Mouse (Mus musculus): ENCODE data around the gene Ormdl3. TPM values are rescaled to one million over a fixed set of nuclear protein-coding genes. Genes with fewer than 3 reads are reported as not detected.
A peak's percentile ranks its signal among the peaks of the same experiment; 100 is the strongest.

Ormdl3 gene
- polyA plus RNA-seq, 1 experiment = 55.0 TPM

DNA sequence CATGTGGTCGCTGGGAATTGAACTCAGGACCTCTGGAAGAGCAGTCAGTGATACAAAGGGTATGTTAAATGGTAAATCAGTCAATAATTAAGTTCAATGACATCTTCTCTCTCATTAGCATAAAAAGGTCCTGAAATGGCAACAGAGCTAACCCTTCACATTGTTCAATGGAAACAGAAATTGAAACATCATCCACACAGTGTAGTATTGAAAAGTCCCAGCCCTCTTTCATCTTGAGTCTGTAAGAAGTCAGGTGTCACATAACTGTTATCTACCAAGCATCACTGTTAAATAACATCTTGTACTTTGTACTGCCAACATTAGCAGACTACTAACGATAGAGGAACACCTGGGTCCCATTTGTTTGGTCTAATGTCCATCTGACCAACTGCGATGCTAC, 24.1 kb downstream of the Ormdl3 start:
- H3K27ac ChIP-seq (ENCODE audit: insufficient read depth, low read length) = no peak overlapping the region
- H3K4me1 ChIP-seq (ENCODE audit: control insufficient read depth, insufficient read depth, low read length) = no peaks in the 10 kb centered on the region
- no peak overlapping the region for H3K4me3 ChIP-seq (ENCODE audit: insufficient read depth, low read length)
- TF ChIP-seq POLR2A (IDR thresholded peaks at IDR 0.05; ENCODE audit: extremely low read depth, insufficient read depth, low read length) (no peak), CTCF (IDR thresholded peaks at IDR 0.05; ENCODE audit: extremely low read depth, insufficient read depth, low read length) (no peak)

GRCm38 (mm10) chr11:98560942-98561341, 26.2 kb downstream of the Ormdl3 start:
- Histone ChIP-seq H3K4me1 (ENCODE audit: control insufficient read depth, insufficient read depth, low read length) (no peaks in the 10 kb centered on the region), H3K4me3 (ENCODE audit: insufficient read depth, low read length) (no peak overlapping the region), H3K27ac (ENCODE audit: insufficient read depth, low read length) (no peak overlapping the region)
- TF ChIP-seq CTCF (IDR thresholded peaks at IDR 0.05; ENCODE audit: extremely low read depth, insufficient read depth, low read length) (no peak), POLR2A (IDR thresholded peaks at IDR 0.05; ENCODE audit: extremely low read depth, insufficient read depth, low read length) (no peak)

DNA sequence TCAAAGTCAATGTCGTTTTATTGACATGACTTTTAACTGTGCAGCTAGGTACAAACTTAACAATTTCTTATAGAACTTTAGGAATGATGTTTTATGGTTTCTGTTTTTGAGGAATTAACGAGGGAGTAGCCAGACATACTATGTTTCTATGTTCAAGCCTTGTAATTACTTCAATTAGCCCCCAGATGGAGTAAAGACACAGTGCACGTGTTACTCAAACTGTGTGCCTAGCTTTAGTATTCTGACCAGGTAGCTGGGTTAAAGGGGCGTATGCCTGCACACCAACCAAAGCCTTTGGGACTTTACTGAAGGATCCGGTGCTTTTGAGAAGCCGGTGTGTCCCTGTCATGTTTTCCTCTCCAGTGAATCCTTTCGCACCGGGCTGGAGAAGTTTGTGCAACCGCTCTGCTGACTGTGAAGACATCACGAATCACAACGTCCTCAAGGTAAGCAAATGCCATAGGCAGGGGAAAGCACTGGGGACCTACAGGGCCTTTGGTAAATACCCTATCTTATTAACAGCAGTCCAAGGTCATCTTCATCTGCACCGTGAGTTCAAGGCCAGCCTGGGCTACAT, 32.0 kb downstream of the Ormdl3 start:
- no peak for TF ChIP-seq POLR2A (IDR thresholded peaks at IDR 0.05; ENCODE audit: extremely low read depth, insufficient read depth, low read length)
- no peak for TF ChIP-seq CTCF (IDR thresholded peaks at IDR 0.05; ENCODE audit: extremely low read depth, insufficient read depth, low read length)
- Histone ChIP-seq H3K27ac (ENCODE audit: insufficient read depth, low read length) (no peak overlapping the region), H3K4me1 (ENCODE audit: control insufficient read depth, insufficient read depth, low read length) (no peaks in the 10 kb centered on the region), H3K4me3 (ENCODE audit: insufficient read depth, low read length) (no peak overlapping the region)

- H3K4me1 ChIP-seq (ENCODE audit: control insufficient read depth, insufficient read depth, low read length) = no peaks in the 10 kb centered on the region
- TF ChIP-seq CTCF (IDR thresholded peaks at IDR 0.05; ENCODE audit: extremely low read depth, insufficient read depth, low read length) = no peak
- TF ChIP-seq POLR2A (IDR thresholded peaks at IDR 0.05; ENCODE audit: extremely low read depth, insufficient read depth, low read length) = no peak
Observed at GRCm38 (mm10) chr11:98553966-98554365, 33.2 kb downstream of the Ormdl3 start.

GRCm38 (mm10) chr11:98550975-98551828, 36.0 kb downstream of the Ormdl3 start, which contains the start of gene Zpbp2:
TSS of gene Zpbp2 (plus strand) at chr11:98551097.
- TF ChIP-seq POLR2A (IDR thresholded peaks at IDR 0.05; ENCODE audit: extremely low read depth, insufficient read depth, low read length) (peak; percentile 70), CTCF (IDR thresholded peaks at IDR 0.05; ENCODE audit: extremely low read depth, insufficient read depth, low read length) (no peak)
- H3K4me3 ChIP-seq (ENCODE audit: insufficient read depth, low read length) = peak within 1 kb of the TSS; percentile 73
- no peaks in the 10 kb centered on the region for H3K4me1 ChIP-seq (ENCODE audit: control insufficient read depth, insufficient read depth, low read length)
- peak within 1 kb of the TSS; percentile 94 for H3K27ac ChIP-seq (ENCODE audit: insufficient read depth, low read length)

More at GRCm38 (mm10) chr11:98553966-98554365, 33.2 kb downstream of the Ormdl3 start:
- no peak overlapping the region for H3K27ac ChIP-seq (ENCODE audit: insufficient read depth, low read length)
- H3K4me3 ChIP-seq (ENCODE audit: insufficient read depth, low read length) = no peak overlapping the region

- Histone ChIP-seq H3K4me3 (ENCODE audit: insufficient read depth, low read length) (peak overlapping the region; percentile 73), H3K27ac (ENCODE audit: insufficient read depth, low read length) (no peak overlapping the region)
Observed at GRCm38 (mm10) chr11:98550311-98550974, 36.7 kb downstream of the Ormdl3 start.

GRCm38 (mm10) chr11:98549363-98549762, 37.8 kb downstream of the Ormdl3 start:
- no peak overlapping the region for H3K4me3 ChIP-seq (ENCODE audit: insufficient read depth, low read length)

More at GRCm38 (mm10) chr11:98550311-98550974, 36.7 kb downstream of the Ormdl3 start:
- TF ChIP-seq CTCF (IDR thresholded peaks at IDR 0.05; ENCODE audit: extremely low read depth, insufficient read depth, low read length) (no peak), POLR2A (IDR thresholded peaks at IDR 0.05; ENCODE audit: extremely low read depth, insufficient read depth, low read length) (no peak)
- no peaks in the 10 kb centered on the region for H3K4me1 ChIP-seq (ENCODE audit: control insufficient read depth, insufficient read depth, low read length)

GRCm38 (mm10) chr11:98547308-98547693, 39.9 kb downstream of the Ormdl3 start:
- Histone ChIP-seq H3K27ac (ENCODE audit: insufficient read depth, low read length) (no peak overlapping the region), H3K4me3 (ENCODE audit: insufficient read depth, low read length) (no peak overlapping the region), H3K4me1 (ENCODE audit: control insufficient read depth, insufficient read depth, low read length) (no peaks in the 10 kb centered on the region)
- no peak for TF ChIP-seq CTCF (IDR thresholded peaks at IDR 0.05; ENCODE audit: extremely low read depth, insufficient read depth, low read length)
- TF ChIP-seq POLR2A (IDR thresholded peaks at IDR 0.05; ENCODE audit: extremely low read depth, insufficient read depth, low read length) = no peak

More at GRCm38 (mm10) chr11:98549363-98549762, 37.8 kb downstream of the Ormdl3 start:
- Histone ChIP-seq H3K4me1 (ENCODE audit: control insufficient read depth, insufficient read depth, low read length) (no peaks in the 10 kb centered on the region), H3K27ac (ENCODE audit: insufficient read depth, low read length) (no peak overlapping the region)
- TF ChIP-seq CTCF (IDR thresholded peaks at IDR 0.05; ENCODE audit: extremely low read depth, insufficient read depth, low read length) = no peak
- no peak for TF ChIP-seq POLR2A (IDR thresholded peaks at IDR 0.05; ENCODE audit: extremely low read depth, insufficient read depth, low read length)

DNA sequence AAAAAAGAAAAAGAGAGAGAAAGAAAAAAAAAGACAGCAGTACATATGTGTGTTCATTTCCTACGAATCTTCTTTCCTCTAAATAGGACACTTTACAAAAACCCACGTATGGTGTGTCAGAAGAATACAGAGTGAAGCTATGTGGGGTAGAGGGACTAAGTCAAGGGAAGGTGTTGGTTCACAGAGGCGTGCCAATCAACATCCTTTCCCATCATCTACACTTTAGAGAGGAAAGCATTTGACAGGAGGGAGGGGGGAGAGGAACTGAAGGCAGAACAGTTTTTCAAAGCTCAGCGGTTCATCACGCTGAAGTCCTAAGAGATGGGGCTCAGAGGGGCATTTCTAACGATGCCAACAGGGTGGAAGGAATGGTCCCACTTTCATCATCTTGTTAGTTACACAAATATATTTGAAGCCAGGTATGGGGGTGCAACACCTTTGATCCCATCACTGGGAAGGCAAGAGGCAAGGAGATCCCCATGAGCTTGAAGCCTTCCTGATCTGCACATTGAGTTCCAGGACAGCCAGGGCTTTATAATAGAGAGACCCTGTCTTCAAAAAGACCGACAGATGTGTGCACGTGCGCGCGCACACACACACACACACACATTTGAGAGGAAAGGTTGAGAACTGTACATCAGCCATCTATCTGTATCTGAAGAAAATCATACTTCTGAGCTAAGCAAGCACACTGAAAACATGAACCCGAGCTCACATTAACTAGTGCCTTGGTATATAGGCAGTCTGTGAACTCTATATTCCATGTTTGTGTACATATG, 40.5 kb downstream of the Ormdl3 start:
- no peak overlapping the region for H3K27ac ChIP-seq (ENCODE audit: insufficient read depth, low read length)
- H3K4me1 ChIP-seq (ENCODE audit: control insufficient read depth, insufficient read depth, low read length) = no peaks in the 10 kb centered on the region
- no peak overlapping the region for H3K4me3 ChIP-seq (ENCODE audit: insufficient read depth, low read length)
- TF ChIP-seq POLR2A (IDR thresholded peaks at IDR 0.05; ENCODE audit: extremely low read depth, insufficient read depth, low read length) = no peak
- TF ChIP-seq CTCF (IDR thresholded peaks at IDR 0.05; ENCODE audit: extremely low read depth, insufficient read depth, low read length) = no peak
